Mouse (Mus musculus) spleen, adult 2 months (tissue): Measurements from ENCODE around the gene Mllt11.

ENCODE experiments used
- CTCF ChIP-seq: fragments of 200-500 bp; IDR thresholded peaks from 2 replicates; pipeline ENCODE4 v1.5.1; 2011; ENCODE audit warnings: mild to moderate bottlenecking, inconsistent platforms; ENCODE audit not compliant: insufficient read depth, insufficient read length, insufficient replicate concordance; ENCODE audit errors: extremely low read depth
- POLR2A ChIP-seq: fragments of 200-500 bp; IDR thresholded peaks from 2 replicates; pipeline ENCODE4 v1.6.1; 2011; ENCODE audit warnings: low read depth, low read length, inconsistent platforms

DNA sequence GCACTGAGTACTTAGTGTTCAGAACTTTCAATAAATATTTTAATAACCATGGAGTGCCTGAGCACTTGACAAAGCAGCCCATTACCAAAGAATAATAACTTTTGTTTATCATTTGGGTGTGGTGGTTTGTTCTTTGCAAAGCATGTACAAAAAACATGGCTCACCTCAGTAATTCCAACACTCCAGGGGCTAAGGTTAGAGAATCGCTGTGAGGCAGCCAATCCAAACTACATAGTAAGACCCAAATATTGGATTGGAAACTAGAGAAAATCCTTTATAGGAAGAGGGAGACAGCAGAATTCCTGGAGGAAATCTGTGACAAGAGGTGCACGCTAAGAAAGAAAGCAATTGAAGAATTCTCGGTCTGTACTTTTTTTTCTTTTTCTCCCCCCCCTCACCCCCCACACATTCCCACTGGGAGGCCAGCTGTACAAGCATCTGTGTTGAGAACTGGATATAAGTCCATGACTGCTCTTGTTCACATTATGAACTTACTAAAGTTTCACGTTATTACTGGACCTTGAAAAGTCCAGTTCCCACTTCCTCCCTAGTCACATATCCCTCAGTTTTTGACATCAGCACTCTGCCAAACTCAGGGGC lies 15.2 kb downstream of the Mllt11 start:
- TF ChIP-seq CTCF (no peak), POLR2A (no peak)
